Mouse (Mus musculus): ENCODE results near the gene Nod1. TPM values are rescaled to one million over a fixed set of nuclear protein-coding genes. Genes with fewer than 3 reads are reported as not detected.

Gene Nod1
- polyA plus RNA-seq, 1 experiment from 2014 or later, result 1.7 TPM

Other genes with a start within 250 kb of the Nod1 start
- 6.6 and 8.0 TPM in 2 replicates for gene Znrf2, start 155.7 kb downstream of the Nod1 start, polyA plus RNA-seq (2014; fragmentation: Nextera tagmentation; extraction: Ambion mirVana)
- 19.0 and 19.8 TPM in 2 replicates for gene Ggct, start 20.3 kb upstream of the Nod1 start, polyA plus RNA-seq (2014; fragmentation: Nextera tagmentation; extraction: Ambion mirVana)
- gene Gars, start 65.4 kb upstream of the Nod1 start, polyA plus RNA-seq (2014; fragmentation: Nextera tagmentation; extraction: Ambion mirVana), result 191 and 213 TPM in 2 replicates
- 1.2 and 1.3 TPM in 2 replicates for gene Crhr2, start 160.4 kb upstream of the Nod1 start, polyA plus RNA-seq (2014; fragmentation: Nextera tagmentation; extraction: Ambion mirVana)
- gene Inmt, start 202.4 kb upstream of the Nod1 start, polyA plus RNA-seq (2014; fragmentation: Nextera tagmentation; extraction: Ambion mirVana), result not detected in 2 replicates
- gene Mindy4, start 230.8 kb upstream of the Nod1 start, polyA plus RNA-seq (2014; fragmentation: Nextera tagmentation; extraction: Ambion mirVana), result 8.5 and 11.4 TPM in 2 replicates

Data from neural tube, embryonic 14.5 days (tissue).